Mouse (Mus musculus) lung, adult 18-20 months (tissue): ENCODE results near the gene Gsdme.

Experiments used
- DNase-seq, 2 experiments: peaks; one replicate each; pipeline ENCODE4 v3.0.0; 2022; ENCODE audit warnings: mixed read lengths in 2 of 2

Gsdme gene

GRCm38 (mm10) chr6:50180189-50180588, 83.5 kb downstream of the Gsdme start:
- DNase-seq, result no peak

- no peak for DNase-seq
Measured at GRCm38 (mm10) chr6:50175736-50176135, 87.9 kb downstream of the Gsdme start.

GRCm38 (mm10) chr6:50169771-50170170, 93.9 kb downstream of the Gsdme start:
- no peak for DNase-seq

- DNase-seq, result no peak
Measured at GRCm38 (mm10) chr6:50168821-50169220, 94.8 kb downstream of the Gsdme start.

- DNase-seq, result no peak
Measured at GRCm38 (mm10) chr6:50163013-50163412, 100.6 kb downstream of the Gsdme start.

- DNase-seq, result no peak
Measured at GRCm38 (mm10) chr6:50159842-50160241, 103.8 kb downstream of the Gsdme start.

GRCm38 (mm10) chr6:50149378-50149777, 114.3 kb downstream of the Gsdme start:
- DNase-seq, result no peak

- DNase-seq, result no peak
Measured at GRCm38 (mm10) chr6:50146158-50146557, 117.5 kb downstream of the Gsdme start.

GRCm38 (mm10) chr6:50139526-50139925, 124.1 kb downstream of the Gsdme start:
- no peak for DNase-seq
